Mouse (Mus musculus) frontal cortex, adult (tissue): ENCODE results near the gene Tank.
A peak's percentile ranks its signal among the peaks of the same experiment; 100 is the strongest.

ENCODE experiments used
- ATAC-seq: cut with Nextera tagmentation; 2 replicates; pipeline ENCODE4 v1.9.2; 2017; ENCODE audit warnings: mild to moderate bottlenecking, moderate library complexity, mixed read lengths; ENCODE audit not compliant: low TSS enrichment

Tank gene

DNA sequence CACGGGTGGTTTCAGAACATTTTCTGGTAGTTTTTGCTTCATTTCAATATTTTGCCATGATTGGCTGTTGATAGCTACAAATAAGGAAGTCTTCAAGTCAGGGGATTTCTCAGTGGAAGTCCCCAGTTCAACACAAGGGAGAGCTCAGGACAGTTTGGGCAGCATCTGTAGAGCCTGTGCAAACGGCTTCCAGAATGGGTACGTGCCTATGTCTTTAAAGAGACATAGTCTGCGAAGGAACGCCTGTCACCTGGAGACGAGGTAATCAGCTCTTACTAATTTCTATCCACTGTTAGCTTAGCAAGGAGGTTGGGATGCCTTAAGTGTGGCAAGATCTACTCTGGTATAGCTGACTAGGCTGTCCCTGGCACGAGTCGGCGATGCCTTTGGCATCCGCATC is at the start of gene Tank:
TSS of gene Tank (plus strand) at position 153 of the 400 bp plus-strand sequence.
- no peak for ATAC-seq

DNA sequence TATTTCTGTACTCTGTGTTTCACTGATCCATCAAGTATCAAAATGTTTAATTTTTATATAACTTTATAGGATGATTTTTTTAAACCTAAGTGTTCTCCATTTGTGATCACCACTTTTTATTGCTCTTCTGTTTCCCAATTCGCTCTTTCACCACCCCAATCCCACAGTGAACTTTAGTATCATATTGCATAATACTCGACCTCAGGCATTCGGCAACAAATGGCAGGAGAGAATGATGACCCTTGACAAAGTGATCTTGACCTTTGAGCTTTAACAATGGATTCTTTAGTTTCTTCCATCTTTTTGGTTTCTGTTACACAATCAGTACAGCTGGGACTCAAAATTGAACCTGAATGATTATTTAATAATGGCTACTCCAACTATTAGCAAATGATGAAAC is 46.1 kb upstream of the Tank start:
- ATAC-seq, result no peak

DNA sequence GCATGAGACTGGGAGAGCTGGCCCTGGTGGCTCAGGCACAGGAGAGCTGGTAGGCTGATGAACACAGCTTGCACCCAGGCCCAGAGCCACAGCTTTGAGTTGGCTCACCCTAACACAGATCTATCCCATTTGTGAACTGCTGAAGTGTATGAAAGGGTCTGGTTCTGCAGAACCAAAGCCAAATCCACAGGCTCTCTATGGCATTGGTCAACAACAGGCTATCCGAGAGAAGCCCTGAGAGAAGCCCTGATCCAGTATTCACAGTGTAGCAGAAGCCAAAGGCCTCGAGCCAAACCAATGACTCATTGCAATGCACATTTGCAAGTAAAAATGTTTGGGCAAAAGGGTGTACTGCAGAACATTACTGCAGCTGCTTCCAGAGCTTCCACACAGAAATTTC is 45.3 kb upstream of the Tank start:
- peak; percentile 96 for ATAC-seq

DNA sequence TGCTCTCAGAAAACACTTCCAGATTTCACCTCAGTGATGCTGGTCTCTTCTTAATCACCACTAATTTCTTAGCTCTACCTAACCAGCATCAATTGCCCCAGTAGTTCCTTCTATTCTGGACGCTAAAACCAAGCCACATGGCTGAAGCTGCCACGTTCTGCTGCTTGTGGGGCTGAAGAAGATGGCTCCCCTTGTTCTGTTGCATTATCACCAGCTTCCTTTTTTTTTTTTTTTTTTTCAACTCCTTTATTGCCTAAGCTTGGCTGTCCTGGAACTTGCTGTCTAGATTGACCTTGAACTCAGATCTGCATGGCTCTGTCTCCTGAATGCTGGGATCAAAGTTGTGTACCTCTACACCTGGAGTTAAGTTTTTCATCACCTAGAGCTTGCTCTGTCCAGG is 41.5 kb upstream of the Tank start:
- ATAC-seq, result no peak

DNA sequence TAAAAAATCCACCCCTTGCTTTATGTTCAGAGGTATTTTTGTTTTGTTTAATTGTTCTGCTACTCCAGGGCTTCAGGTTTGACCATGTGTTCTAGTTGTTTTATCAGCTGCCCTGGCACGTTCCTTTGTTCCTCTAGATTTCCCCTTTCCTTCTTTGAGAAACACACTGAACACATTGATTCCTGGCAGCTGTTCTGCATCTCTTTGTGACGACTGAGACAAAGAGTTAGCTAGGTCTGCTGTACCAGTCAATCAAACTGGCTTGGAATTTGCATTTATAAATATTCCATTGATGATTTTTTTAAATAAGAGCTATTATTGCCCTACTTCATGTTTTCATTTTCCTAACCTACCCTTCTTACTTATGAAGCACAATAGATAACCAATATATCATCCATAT is 39.0 kb upstream of the Tank start:
- ATAC-seq, result no peak

DNA sequence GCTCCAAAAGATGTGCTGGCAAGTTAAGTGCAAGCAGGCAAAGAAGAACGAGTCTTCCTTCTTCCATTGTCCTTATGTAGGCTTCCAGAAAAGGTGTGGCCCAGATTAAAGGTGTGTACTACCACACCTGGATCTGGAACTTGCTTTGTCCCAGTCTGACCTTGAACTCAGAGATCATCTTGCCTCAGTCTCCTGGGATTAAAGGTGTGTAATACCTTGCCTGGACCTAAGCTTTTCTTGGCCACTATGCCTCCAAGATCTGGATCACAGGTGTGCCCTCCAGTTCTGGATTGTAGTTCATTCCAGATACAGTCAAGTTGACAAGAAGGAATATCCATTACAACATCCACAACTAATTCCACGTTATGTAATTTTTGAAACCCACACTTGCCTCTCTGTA is 36.0 kb upstream of the Tank start:
- ATAC-seq, result no peak

DNA sequence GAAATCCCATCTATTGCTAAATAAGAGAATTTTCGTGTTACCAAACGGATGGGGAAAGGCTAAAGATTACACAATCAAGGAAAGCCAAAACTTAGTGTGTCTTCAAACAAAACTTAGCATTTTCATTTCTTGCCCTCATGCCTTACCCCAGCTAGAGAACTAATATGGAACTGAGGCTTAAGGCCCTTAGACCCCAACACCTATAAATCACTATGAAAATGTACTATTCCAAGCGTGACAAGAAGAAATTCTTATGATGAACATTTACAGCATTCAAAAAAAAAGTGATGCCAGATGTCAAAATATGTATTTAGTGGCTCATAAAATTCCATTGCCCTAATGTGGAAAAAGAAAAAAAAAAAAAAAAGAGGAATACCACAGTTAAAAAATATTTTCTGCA is 32.7 kb upstream of the Tank start:
- ATAC-seq, result no peak

DNA sequence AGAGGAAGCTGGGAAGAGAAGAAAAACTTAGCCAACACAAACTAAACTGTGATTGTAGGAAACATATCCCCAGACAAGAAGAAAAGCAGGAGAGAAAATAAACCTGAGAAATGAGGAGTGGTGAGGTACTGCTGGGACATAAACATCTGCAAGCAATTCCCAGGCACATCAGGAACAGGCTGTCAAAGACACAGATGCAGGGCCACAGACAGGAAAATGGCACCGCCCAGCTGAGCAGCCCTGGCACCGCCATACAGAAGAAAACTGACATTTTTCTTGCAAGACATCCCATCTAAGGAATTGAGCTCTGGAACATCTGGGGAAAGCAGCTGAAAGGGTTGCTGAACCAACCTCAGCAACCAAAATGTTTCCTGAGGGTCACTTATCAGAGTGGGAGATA is 30.4 kb upstream of the Tank start:
- no peak for ATAC-seq

DNA sequence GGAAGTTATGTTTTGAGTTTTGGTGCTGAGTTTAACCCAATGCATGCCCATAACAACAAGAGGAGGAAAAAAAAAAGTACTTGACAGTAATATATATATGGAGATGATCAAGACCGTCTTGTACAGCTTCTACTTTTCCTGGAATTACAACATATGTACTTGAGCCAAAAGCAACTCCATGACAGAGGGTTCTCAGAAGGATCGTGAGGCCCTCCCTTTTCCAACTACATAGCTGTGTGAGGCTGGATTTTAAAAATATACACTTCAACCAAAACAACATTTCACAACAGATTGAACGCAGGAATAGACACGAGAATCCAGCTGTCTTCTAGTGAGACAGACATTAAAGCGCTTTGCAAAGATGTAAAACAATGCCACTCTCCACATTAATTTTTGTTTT is 26.7 kb upstream of the Tank start:
- peak; percentile 78 for ATAC-seq

DNA sequence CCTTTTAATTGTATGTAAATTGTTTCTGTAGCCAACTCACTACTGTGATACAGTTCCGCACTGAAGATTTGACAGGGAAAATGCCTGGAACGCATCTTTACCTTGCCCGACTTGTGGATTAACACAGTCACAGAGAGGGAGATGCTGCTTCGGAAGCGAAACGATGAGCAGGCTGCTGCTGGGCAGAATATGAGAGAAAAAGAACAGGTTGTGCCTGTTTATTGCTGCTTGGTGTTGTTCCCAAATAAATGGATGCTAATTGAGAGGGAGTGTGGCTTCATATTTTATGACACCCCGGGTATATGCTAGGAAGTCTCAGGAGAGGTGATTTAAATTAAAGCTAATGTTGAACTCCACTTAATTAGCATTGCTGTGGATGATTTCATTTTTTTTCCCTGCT is 23.0 kb upstream of the Tank start:
- ATAC-seq, result 0 out of 2 replicates have a peak, but pooled peaks have one; percentile 41

DNA sequence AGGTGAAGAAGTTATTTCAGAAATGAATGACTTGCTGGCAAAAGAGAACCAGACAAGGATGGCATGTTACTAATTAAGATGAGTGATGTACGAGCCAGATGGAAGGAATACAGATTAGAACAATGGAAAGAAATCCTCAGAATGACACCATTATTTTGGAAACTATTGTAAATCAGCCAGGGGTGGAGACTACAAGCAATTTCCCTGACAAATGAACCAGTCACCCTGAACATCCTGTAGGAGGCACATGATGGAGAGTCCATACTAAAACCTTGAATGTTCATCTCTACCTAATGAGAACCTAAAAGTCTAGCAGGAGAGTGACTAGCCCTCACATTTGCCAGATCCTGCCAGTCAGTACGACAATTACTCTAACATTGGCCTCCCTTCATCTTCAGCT is 22.6 kb upstream of the Tank start:
- ATAC-seq, result no peak

DNA sequence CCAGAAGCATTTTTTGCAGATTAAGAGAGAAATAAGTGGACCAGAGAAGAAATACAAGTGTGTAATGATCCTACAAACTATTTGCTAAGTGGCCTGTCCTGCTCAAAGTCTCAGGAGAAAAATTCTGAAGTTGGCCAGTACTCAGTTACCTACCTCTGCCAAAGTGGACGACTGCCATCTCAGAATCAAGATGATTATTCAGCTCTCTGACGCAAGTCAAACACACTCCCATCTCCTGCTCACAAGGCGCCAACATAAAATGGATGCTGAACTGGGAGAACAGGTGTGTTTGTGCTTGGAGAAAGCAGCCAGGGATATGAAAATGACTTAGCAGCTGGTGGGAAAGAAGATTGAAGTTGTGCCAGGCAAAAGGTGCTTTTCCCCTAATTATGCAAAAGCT is 21.7 kb upstream of the Tank start:
- no peak for ATAC-seq

DNA sequence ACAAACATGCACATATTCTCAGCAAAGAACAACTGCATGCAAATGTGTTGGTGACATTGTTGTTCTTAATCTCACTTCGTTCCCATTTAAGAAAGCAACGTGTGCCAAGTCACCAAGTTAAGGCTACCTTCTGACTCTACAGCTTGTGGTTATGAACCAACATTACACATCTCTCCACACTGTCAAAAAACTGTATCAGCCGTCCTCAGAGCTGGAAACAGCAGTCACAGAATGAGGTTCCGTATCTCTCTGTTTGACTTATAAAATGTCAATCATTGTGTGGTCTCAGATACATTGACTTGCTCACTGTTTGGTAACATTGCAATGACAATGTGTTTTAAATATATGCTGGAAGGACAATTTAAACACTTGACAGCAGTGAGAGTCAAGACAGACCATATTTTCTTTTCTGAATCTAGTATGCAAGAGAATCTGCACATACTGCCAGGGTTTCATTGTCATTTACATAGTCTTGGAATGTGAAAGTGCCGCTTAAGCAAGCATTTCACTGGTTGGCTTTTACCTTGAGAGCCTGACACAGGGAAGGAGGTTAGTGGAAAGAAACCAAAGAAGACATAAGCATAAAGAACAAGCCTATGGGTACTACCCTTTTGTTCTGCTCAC is 20.4 kb upstream of the Tank start:
- ATAC-seq, result no peak

DNA sequence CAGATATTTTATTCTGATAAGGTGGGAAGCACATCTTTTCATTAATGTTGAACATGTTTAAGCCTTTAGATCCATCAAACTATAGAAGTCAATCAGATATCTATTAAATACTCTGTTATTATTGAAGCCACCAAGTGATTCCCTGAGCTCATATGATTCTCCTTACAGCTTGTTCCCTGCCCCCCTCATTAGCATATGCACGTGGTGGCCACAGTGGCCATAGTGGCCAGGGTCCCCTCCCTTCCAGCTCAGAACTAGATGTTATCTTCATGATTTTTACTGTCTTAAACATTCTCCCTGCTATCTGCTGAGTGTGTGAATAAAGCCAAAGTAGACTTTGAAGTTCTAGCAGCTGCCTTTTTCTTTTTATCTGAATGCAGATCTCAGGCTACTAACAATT is 17.3 kb upstream of the Tank start:
- no peak for ATAC-seq

DNA sequence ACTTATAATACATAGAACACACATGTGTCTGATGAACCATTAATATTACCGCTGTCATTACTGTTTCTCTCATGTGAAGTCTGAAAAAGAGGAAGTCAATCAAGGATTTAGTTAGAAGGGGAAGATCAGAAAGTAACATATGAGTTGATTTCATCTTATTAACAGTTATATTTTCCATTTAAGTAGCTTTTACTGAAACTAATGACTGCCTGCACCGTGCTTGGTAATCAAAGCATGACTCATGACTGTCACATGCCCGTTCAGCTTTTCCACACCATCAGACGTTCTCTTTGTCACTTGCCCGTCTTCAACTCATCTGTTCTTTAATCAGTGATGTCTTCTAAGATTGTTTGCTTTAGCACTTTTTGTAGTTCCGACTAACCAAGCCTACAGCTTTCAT is 15.2 kb upstream of the Tank start:
- no peak for ATAC-seq

DNA sequence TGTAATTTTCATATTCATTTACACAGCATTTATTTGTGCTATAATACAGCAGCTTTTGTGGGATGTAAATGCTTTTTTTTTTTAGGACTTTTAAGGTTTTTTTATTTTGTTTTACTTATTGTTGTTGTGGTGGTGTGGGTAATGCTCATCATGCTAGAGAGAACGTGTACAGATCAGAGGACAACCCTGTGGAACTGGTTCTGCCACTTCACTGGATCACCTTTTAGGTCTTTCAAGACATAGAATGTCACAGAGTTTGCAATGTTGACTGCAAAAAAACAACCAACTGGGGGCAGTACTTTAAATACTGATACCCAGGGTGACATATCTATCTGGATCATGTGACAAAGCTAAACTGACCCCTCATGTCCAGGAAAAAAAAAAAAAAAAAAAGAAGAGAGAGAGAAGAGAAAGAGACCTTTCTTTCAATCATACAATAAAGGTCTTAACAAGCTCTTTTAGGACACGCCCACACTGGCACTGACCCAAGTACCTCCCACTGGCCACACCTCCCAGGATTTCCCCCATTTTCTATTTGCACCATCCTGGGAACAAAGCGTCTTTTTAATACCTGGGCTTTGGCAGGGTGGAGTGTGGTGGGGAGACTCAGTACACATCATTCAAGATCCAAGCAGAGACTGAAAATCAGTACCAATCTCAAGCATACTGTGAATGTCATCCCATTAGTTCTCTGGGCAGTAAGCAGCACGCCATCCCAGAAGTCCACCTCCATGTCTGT is 11.2 kb upstream of the Tank start:
- ATAC-seq, result no peak

DNA sequence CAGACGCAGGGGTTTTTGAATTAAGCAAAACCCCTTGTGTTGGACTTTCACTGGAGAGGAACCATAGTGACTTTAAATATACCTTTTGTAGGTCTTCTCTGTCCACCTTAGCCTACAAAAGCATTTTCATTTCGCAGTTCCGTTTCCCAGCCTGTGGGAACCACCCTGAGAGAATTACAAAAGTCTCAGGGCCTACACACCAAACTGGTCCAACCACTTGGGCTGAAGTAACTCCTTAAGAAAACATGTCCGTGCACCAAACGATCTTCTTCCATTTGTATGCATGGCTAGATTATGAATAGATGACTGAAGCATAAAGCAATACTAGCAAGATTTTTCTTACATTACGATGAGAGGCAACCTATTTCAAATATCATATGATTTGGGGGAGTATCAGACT is 9.2 kb upstream of the Tank start:
- ATAC-seq, result no peak

DNA sequence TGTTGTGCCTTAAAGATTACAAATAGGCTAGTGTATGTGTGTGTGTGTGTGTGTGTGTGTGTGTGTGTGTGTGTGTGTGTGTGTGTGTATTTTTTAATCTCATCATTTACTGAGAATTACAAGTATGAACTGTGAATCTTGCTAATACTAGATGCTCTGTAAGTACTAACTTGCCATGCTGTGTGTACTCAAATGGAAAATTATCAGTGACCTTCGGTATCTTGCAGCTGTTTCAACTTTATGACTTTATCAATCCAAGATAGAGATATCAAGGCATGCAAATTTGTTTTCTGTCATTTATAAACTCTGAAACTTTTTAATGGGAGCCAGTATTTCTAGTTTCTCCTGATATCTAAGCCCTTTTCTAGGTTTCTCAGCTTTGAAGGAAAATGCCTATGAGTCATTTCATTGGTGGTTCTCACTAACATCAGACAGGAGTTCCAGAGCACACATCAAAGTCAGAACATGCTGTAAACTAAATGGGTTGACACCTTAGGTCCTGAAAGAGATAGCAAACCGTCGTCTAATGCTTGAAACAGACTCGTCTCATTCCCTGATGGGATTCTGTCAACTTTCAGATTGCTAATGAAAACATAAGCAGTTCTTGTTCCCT is 6.9 kb upstream of the Tank start:
- no peak for ATAC-seq

DNA sequence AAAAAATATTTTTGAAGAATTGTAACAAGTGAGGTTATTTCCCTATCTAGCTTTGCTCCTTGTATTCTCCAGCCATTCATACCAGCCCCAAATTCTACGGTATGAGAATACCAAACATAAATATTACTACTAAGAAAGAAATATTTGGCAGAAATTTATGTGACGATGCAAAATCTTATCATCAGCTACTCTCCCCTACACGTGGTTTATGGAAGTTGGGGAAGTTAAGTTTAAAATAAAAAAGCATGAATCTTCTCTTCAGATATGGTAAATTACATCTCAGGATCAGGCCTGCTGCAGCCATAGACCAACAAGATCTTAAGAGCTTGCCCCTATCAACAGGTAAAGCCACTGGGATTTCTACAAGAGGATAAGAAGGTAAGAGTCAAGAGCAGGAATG is 1.9 kb upstream of the Tank start:
- ATAC-seq, result no peak

DNA sequence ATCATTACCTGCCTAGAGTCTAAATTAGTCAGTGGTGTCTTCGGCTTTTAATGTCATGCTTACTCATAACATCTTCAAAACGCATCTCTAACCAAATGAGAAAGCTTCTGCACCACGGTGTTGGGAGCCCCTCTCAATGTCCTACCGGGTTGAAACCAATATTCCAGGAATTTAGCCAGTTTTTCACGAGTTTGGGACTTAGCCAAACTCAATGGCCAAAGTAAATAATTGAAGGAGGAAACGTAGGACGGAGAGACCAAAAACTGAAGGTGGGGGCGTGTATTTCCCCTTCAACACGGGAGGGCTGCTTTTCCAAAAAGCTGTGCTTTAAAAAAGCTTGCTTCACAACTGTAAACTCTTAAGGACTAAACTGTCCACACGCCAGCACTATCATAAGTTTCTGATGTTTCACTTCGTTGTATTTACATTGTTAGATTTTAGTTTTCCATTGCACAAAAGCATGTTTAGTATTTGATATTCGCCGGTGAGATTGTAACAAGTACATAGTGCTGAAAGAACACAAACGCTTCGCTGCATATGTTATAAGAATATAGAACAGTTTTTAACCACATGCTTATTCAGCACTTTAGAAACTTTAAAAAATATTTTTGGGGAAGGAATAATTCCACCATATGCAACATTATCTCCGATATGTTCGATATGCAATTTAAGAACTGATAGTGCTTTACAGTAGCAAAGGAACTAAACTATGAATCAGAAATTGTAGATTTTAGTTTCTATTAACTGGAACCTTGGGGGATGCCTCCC is 1.3 kb upstream of the Tank start:
- no peak for ATAC-seq

DNA sequence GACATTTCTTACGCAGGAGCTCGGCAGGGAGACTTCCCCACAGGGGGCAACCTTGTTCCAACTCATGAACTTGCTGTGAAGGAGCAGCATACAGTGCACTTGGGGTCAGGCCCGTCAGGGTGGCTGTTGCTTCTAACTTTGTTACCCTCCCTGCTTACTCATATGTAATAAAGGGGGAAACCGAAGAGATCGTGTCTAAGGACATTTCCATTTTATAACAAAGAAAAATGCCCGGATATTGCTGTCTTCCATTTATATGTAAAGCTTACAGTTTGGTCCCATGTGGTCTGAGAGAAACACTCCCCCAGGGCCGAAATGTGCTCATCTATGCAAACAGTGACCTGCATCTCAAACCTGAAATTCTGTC is 706 bp upstream of the Tank start:
- no peak for ATAC-seq

DNA sequence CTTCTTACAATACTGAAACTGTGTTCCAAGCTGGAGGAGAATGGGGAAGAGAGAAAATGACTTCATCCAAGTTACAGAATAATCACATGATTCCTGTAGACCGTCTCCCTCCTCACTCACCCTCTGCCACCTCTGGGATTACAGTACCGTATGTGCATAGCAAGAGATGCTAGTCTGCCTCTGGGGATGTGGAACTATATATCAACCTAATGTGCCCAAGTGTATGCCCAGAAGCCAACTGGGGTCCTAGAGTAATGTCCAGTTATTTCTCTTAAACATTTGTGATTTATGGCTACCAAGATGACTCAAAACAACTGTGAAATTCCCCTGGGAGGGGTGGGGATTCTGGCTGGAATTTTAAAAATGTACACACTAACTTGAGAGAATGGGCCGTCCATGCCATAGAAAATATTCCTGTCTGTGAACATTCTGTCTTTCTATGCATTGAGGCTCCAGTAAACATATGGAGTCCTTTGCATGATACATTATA is 1.2 kb downstream of the Tank start:
- ATAC-seq, result no peak

DNA sequence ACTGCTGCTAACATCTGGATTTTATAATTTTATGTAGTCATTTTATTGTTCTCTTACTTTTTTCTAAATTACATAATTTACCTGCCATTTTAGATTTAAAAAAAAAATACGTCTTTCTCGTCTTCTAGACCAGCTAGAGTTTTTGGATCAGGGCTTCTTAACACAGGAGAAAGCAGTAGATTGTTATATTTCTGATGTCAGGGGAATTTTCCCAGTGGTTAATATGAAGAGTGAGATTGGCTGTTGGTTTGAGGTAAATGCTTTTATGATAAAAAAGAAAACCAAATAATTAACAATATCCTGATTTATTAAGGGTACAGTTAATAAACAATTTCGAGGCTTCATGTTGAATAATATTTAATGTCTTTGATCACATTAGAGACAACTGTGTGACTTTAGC is 1.7 kb downstream of the Tank start:
- ATAC-seq, result no peak
